Mouse (Mus musculus): Measurements from ENCODE around the gene Teddm1a. TPM values are rescaled to one million over a fixed set of nuclear protein-coding genes. Genes with fewer than 3 reads are reported as not detected.

Gene Teddm1a
- polyA plus RNA-seq, 1 experiment from 2014 or later = not detected

GRCm38 (mm10) chr1:153909213-153909962 is 17.8 kb downstream of the Teddm1a start:
- H3K36me3 ChIP-seq (ENCODE audit: insufficient read depth, low read length) = peaks cover 47% of the 10 kb centered on the region

GRCm38 (mm10) chr1:153909963-153910291 is 18.4 kb downstream of the Teddm1a start:
- Histone ChIP-seq H3K27me3 (replicated peaks; ENCODE audit: insufficient read depth, low read length) (no peaks in the 10 kb centered on the region), H3K27ac (ENCODE audit: low read length) (no peak overlapping the region), H3K4me2 (replicated peaks; ENCODE audit: low read depth, low read length) (no peak overlapping the region), H3K4me3 (ENCODE audit: low read depth, low read length) (no peak overlapping the region), H3K36me3 (ENCODE audit: insufficient read depth, low read length) (peaks cover 42% of the 10 kb centered on the region), H3K9ac (replicated peaks; ENCODE audit: low read depth) (no peak overlapping the region), H3K4me1 (ENCODE audit: insufficient read depth, low read depth, low read length) (no peaks in the 10 kb centered on the region), H3K9me3 (ENCODE audit: low read length) (no peaks in the 10 kb centered on the region)
- 67% methylated on average over 9 of the region's 9 CpGs for WGBS
- TF ChIP-seq CTCF (IDR thresholded peaks at IDR 0.05) (no peak), EP300 (IDR thresholded peaks at IDR 0.05) (no peak)
- DNase-seq (ENCODE audit: low spot score) (no peak), ATAC-seq (peak; percentile 23; the same call in 1 of the 2 replicates)

More at GRCm38 (mm10) chr1:153909213-153909962, 17.8 kb downstream of the Teddm1a start:
- Histone ChIP-seq H3K4me3 (ENCODE audit: low read depth, low read length) (no peak overlapping the region), H3K4me1 (ENCODE audit: insufficient read depth, low read depth, low read length) (no peaks in the 10 kb centered on the region), H3K27ac (ENCODE audit: low read length) (no peak overlapping the region), H3K27me3 (replicated peaks; ENCODE audit: insufficient read depth, low read length) (no peaks in the 10 kb centered on the region), H3K4me2 (replicated peaks; ENCODE audit: low read depth, low read length) (no peak overlapping the region), H3K9me3 (ENCODE audit: low read length) (no peaks in the 10 kb centered on the region), H3K9ac (replicated peaks; ENCODE audit: low read depth) (no peak overlapping the region)
- WGBS = 57% methylated on average over 10 of the region's 10 CpGs
- TF ChIP-seq CTCF (IDR thresholded peaks at IDR 0.05) (no peak), EP300 (IDR thresholded peaks at IDR 0.05) (no peak)
- DNase-seq (ENCODE audit: low spot score) (peak; percentile 42), ATAC-seq (peak; percentile 16; the same call in 1 of the 2 replicates)

GRCm38 (mm10) chr1:153910423-153910822 is 18.9 kb downstream of the Teddm1a start:
- Histone ChIP-seq H3K27ac (ENCODE audit: low read length) (no peak overlapping the region), H3K36me3 (ENCODE audit: insufficient read depth, low read length) (peaks cover 37% of the 10 kb centered on the region), H3K9ac (replicated peaks; ENCODE audit: low read depth) (no peak overlapping the region), H3K9me3 (ENCODE audit: low read length) (no peaks in the 10 kb centered on the region), H3K27me3 (replicated peaks; ENCODE audit: insufficient read depth, low read length) (no peaks in the 10 kb centered on the region), H3K4me1 (ENCODE audit: insufficient read depth, low read depth, low read length) (no peaks in the 10 kb centered on the region), H3K4me2 (replicated peaks; ENCODE audit: low read depth, low read length) (no peak overlapping the region), H3K4me3 (ENCODE audit: low read depth, low read length) (no peak overlapping the region)
- 81% methylated on average over 5 of the region's 5 CpGs for WGBS
- no peak for DNase-seq (ENCODE audit: low spot score)
- 0 out of 2 replicates have a peak, but pooled peaks have one; percentile 7 for ATAC-seq
- no peak for TF ChIP-seq EP300 (IDR thresholded peaks at IDR 0.05)
- no peak for TF ChIP-seq CTCF (IDR thresholded peaks at IDR 0.05)

GRCm38 (mm10) chr1:153911276-153911795 is 19.8 kb downstream of the Teddm1a start:
- Histone ChIP-seq H3K27ac (ENCODE audit: low read length) (no peak overlapping the region), H3K27me3 (replicated peaks; ENCODE audit: insufficient read depth, low read length) (no peaks in the 10 kb centered on the region), H3K4me3 (ENCODE audit: low read depth, low read length) (no peak overlapping the region), H3K9me3 (ENCODE audit: low read length) (no peaks in the 10 kb centered on the region), H3K4me1 (ENCODE audit: insufficient read depth, low read depth, low read length) (no peaks in the 10 kb centered on the region), H3K9ac (replicated peaks; ENCODE audit: low read depth) (no peak overlapping the region), H3K4me2 (replicated peaks; ENCODE audit: low read depth, low read length) (no peak overlapping the region), H3K36me3 (ENCODE audit: insufficient read depth, low read length) (peaks cover 30% of the 10 kb centered on the region)
- ATAC-seq = no peak
- TF ChIP-seq CTCF (IDR thresholded peaks at IDR 0.05) (no peak), EP300 (IDR thresholded peaks at IDR 0.05) (no peak)
- no peak for DNase-seq (ENCODE audit: low spot score)
- WGBS = 76% methylated on average over 6 of the region's 6 CpGs

GRCm38 (mm10) chr1:153913869-153914268 is 22.3 kb downstream of the Teddm1a start:
- no peak overlapping the region for H3K9ac ChIP-seq (replicated peaks; ENCODE audit: low read depth)
- H3K36me3 ChIP-seq (ENCODE audit: insufficient read depth, low read length) = 0 out of 2 replicates have a peak, but pooled peaks cover 5% of the 10 kb centered on the region
- DNase-seq (ENCODE audit: low spot score) (no peak), ATAC-seq (no peak)
- TF ChIP-seq CTCF (IDR thresholded peaks at IDR 0.05) (no peak), EP300 (IDR thresholded peaks at IDR 0.05) (no peak)
- H3K27me3 ChIP-seq (replicated peaks; ENCODE audit: insufficient read depth, low read length) = no peaks in the 10 kb centered on the region
- no peak overlapping the region for H3K4me2 ChIP-seq (replicated peaks; ENCODE audit: low read depth, low read length)
- H3K27ac ChIP-seq (ENCODE audit: low read length) = no peak overlapping the region
- no peak overlapping the region for H3K4me3 ChIP-seq (ENCODE audit: low read depth, low read length)
- WGBS = 59% methylated on average over 3 of the region's 3 CpGs
- H3K4me1 ChIP-seq (ENCODE audit: insufficient read depth, low read depth, low read length) = no peaks in the 10 kb centered on the region
- H3K9me3 ChIP-seq (ENCODE audit: low read length) = no peaks in the 10 kb centered on the region

- Histone ChIP-seq H3K4me2 (replicated peaks; ENCODE audit: low read depth, low read length) (no peak overlapping the region), H3K9ac (replicated peaks; ENCODE audit: low read depth) (no peak overlapping the region), H3K36me3 (ENCODE audit: insufficient read depth, low read length) (no peaks in the 10 kb centered on the region), H3K9me3 (ENCODE audit: low read length) (no peaks in the 10 kb centered on the region), H3K4me1 (ENCODE audit: insufficient read depth, low read depth, low read length) (no peaks in the 10 kb centered on the region), H3K27me3 (replicated peaks; ENCODE audit: insufficient read depth, low read length) (no peaks in the 10 kb centered on the region), H3K27ac (ENCODE audit: low read length) (no peak overlapping the region), H3K4me3 (ENCODE audit: low read depth, low read length) (no peak overlapping the region)
- TF ChIP-seq CTCF (IDR thresholded peaks at IDR 0.05) = no peak
- no peak for TF ChIP-seq EP300 (IDR thresholded peaks at IDR 0.05)
- WGBS = 67% methylated on average over 3 of the region's 3 CpGs
- ATAC-seq (peak; percentile 23; the same call in 1 of the 2 replicates), DNase-seq (ENCODE audit: low spot score) (no peak)
These were observed 27.1 kb downstream of the Teddm1a start for GRCm38 (mm10) chr1:153918521-153919206.

Measured in lung, postnatal 0 days (tissue).